Mouse (Mus musculus): ENCODE measurements around the gene Plek2. TPM values are rescaled to one million over a fixed set of nuclear protein-coding genes. Genes with fewer than 3 reads are reported as not detected.

Gene Plek2
- polyA plus RNA-seq, 1 experiment from 2014 or later, result 3.8 TPM

DNA sequence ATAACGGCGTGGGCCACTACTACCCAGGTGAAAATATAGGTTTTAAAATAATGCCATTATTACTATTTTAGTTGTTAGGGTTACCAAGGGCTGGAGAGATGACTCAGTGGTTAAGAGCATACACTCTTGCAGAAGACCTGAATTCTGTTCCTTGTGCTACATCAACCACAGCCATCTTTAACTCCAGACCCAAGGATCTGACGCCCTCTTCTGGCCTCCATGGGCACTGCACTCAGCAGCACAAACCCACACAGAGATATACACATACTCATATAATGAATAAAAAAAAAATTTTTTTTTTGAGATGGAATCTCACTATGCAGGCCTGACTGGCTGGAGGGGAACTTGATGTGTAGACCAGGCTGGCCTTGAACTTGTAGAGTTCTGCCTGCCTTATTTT, 9.5 kb upstream of the Plek2 start:
- no peak overlapping the region for H3K4me2 ChIP-seq (ENCODE audit: low read length)
- H3K27ac ChIP-seq (ENCODE audit: low read length), result no peak overlapping the region
- ATAC-seq, result no peak
- no peak overlapping the region for H3K4me3 ChIP-seq (ENCODE audit: low read depth, low read length)
- peaks cover 9% of the 10 kb centered on the region for H3K4me1 ChIP-seq (ENCODE audit: control insufficient read depth, insufficient read depth, low read length)
- H3K9ac ChIP-seq (ENCODE audit: low read depth, low read length), result no peak overlapping the region
- no peaks in the 10 kb centered on the region for H3K36me3 ChIP-seq (ENCODE audit: control insufficient read depth, insufficient read depth, low read length)
- 70% methylated on average over 3 of the region's 3 CpGs for WGBS
- no peaks in the 10 kb centered on the region for H3K9me3 ChIP-seq (replicated peaks; ENCODE audit: control insufficient read depth, low read length, poor library complexity, severe bottlenecking)
- peaks cover 16% of the 10 kb centered on the region for H3K27me3 ChIP-seq (ENCODE audit: control insufficient read depth, insufficient read depth, low read depth, low read length)

DNA sequence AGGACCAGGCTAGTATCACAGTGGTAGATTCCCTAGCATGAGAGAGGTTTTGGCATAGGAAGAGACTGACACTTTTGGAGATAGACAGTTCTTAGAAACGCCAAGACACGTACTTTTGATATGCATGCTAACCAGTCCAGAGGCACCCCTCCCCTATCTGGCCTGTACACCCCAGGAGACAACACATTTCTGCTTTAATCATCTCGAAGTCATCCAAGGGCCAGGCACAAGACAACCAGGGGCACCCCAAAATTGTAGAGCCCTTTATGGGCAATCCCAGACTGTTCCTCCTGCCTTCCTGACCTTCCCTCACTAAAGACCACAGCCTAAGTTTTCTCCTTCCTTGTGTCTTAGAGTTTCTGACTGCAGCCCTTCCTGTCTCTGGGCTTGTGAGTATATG, 8.8 kb upstream of the Plek2 start:
- ATAC-seq, result no peak

DNA sequence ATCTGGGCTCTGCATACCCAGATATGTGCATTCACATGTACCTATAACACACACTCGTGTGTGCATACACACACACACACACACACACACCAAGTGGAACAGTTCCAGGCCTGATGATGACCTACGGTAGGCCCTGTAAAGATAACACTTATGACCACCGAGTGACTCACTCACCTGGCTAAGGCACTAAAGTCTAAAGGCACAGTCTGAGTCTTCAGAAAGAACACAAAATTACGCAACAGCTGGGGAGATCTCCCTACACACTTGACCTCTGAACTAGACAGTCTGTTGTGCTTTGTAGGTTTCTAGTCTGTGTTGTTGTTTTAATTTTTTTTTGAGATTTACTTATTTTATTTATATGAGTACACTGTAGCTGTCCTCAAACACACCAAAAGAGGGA, 7.7 kb upstream of the Plek2 start:
- Histone ChIP-seq H3K4me3 (ENCODE audit: low read depth, low read length) (no peak overlapping the region), H3K9me3 (replicated peaks; ENCODE audit: control insufficient read depth, low read length, poor library complexity, severe bottlenecking) (no peaks in the 10 kb centered on the region), H3K36me3 (ENCODE audit: control insufficient read depth, insufficient read depth, low read length) (no peaks in the 10 kb centered on the region), H3K27ac (ENCODE audit: low read length) (no peak overlapping the region), H3K9ac (ENCODE audit: low read depth, low read length) (no peak overlapping the region), H3K27me3 (ENCODE audit: control insufficient read depth, insufficient read depth, low read depth, low read length) (peaks cover 33% of the 10 kb centered on the region), H3K4me1 (ENCODE audit: control insufficient read depth, insufficient read depth, low read length) (peaks cover 10% of the 10 kb centered on the region), H3K4me2 (ENCODE audit: low read length) (no peak overlapping the region)
- WGBS, result 91% methylated on average over 4 of the region's 4 CpGs
- ATAC-seq, result no peak

More for the DNA sequence above, 8.8 kb upstream of the Plek2 start:
- 79% methylated on average over 3 of the region's 3 CpGs for WGBS
- peaks cover 23% of the 10 kb centered on the region for H3K27me3 ChIP-seq (ENCODE audit: control insufficient read depth, insufficient read depth, low read depth, low read length)
- peaks cover 10% of the 10 kb centered on the region for H3K4me1 ChIP-seq (ENCODE audit: control insufficient read depth, insufficient read depth, low read length)
- H3K27ac ChIP-seq (ENCODE audit: low read length), result no peak overlapping the region
- no peak overlapping the region for H3K9ac ChIP-seq (ENCODE audit: low read depth, low read length)
- H3K4me2 ChIP-seq (ENCODE audit: low read length), result no peak overlapping the region
- no peaks in the 10 kb centered on the region for H3K9me3 ChIP-seq (replicated peaks; ENCODE audit: control insufficient read depth, low read length, poor library complexity, severe bottlenecking)
- H3K4me3 ChIP-seq (ENCODE audit: low read depth, low read length), result no peak overlapping the region
- H3K36me3 ChIP-seq (ENCODE audit: control insufficient read depth, insufficient read depth, low read length), result no peaks in the 10 kb centered on the region

DNA sequence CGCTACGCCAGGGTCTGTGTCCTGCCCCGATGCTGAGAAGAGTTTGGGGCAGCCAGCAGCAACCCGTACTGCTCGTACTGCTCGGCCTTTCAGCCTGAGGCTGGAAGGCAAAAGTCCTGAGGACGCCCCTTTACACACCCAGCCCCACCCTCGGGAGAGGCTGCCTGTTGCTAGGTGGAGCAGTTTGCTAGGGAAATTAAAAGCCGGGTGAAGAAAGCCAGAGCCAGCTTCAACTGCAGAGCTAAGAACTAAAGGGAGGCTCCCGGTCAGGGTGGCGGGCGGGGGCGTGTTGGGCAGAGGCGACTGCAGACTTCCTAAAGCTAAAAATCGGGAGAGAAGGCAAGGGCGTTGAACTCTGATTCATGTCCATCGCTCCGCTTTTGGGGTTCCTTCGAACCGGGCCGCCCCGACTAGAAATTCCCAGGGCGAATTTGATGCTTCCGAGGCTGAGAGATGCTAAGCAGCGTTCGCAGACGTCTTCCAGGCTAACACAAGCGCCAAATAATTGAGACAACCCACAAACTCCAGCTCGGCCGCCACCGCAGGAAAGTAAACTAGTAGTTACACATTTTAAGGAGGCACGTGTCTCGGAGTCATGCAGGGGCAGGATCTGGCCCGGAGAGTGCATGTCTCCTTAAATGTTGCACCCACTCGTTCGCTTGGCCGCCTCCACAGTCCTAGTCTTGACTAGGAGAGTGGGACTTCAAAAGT, 5.1 kb upstream of the Plek2 start:
- Histone ChIP-seq H3K27me3 (ENCODE audit: control insufficient read depth, insufficient read depth, low read depth, low read length) (peaks cover 42% of the 10 kb centered on the region), H3K27ac (ENCODE audit: low read length) (no peak overlapping the region), H3K9me3 (replicated peaks; ENCODE audit: control insufficient read depth, low read length, poor library complexity, severe bottlenecking) (no peaks in the 10 kb centered on the region), H3K4me2 (ENCODE audit: low read length) (peak overlapping the region; percentile 61), H3K4me1 (ENCODE audit: control insufficient read depth, insufficient read depth, low read length) (peaks cover 12% of the 10 kb centered on the region), H3K36me3 (ENCODE audit: control insufficient read depth, insufficient read depth, low read length) (no peaks in the 10 kb centered on the region), H3K9ac (ENCODE audit: low read depth, low read length) (peak overlapping the region; percentile 8; the same call in 1 of the 2 replicates), H3K4me3 (ENCODE audit: low read depth, low read length) (peak overlapping the region; percentile 31)
- ATAC-seq, result peak; percentile 29; the same call in 1 of the 2 replicates
- WGBS, result 1% methylated on average over 37 of the region's 37 CpGs

GRCm38 (mm10) chr12:78910684-78911461, 4.1 kb upstream of the Plek2 start:
- peaks cover 42% of the 10 kb centered on the region for H3K27me3 ChIP-seq (ENCODE audit: control insufficient read depth, insufficient read depth, low read depth, low read length)
- 15% methylated on average over 16 of the region's 16 CpGs for WGBS

DNA sequence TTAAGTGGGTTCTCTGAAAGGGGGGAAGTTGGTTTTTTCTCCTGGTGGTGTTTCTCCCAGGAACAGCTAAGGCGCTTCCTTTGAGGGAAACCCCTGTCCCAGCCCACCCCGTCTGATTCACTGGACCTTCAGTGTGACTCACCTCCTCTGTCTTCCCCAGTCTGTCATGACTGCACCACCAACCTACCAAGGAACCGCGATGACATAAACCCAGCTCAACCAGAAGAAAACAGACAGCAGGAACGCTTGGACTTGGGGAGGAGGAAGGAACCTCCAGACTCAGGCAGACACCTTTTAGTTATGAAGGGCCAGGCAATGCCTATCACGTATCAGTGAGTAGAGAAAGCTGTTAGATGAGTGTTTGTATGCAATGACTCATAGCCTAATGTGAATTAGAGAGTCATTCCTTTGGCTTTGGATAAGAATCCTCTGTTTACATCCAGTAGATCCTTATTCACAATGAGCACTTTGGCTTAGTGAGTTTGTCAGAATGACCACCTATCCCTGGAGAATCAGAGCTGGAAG, 1.4 kb upstream of the Plek2 start:
- Histone ChIP-seq H3K4me2 (ENCODE audit: low read length) (no peak overlapping the region), H3K9me3 (replicated peaks; ENCODE audit: control insufficient read depth, low read length, poor library complexity, severe bottlenecking) (no peaks in the 10 kb centered on the region), H3K36me3 (ENCODE audit: control insufficient read depth, insufficient read depth, low read length) (no peaks in the 10 kb centered on the region), H3K4me3 (ENCODE audit: low read depth, low read length) (no peak overlapping the region), H3K9ac (ENCODE audit: low read depth, low read length) (no peak overlapping the region), H3K4me1 (ENCODE audit: control insufficient read depth, insufficient read depth, low read length) (peaks cover 12% of the 10 kb centered on the region), H3K27me3 (ENCODE audit: control insufficient read depth, insufficient read depth, low read depth, low read length) (peaks cover 36% of the 10 kb centered on the region), H3K27ac (ENCODE audit: low read length) (no peak overlapping the region)
- ATAC-seq, result no peak
- WGBS, result 82% methylated on average over 6 of the region's 6 CpGs

More at GRCm38 (mm10) chr12:78910684-78911461, 4.1 kb upstream of the Plek2 start:
- Histone ChIP-seq H3K9ac (ENCODE audit: low read depth, low read length) (no peak overlapping the region), H3K4me1 (ENCODE audit: control insufficient read depth, insufficient read depth, low read length) (peaks cover 12% of the 10 kb centered on the region), H3K36me3 (ENCODE audit: control insufficient read depth, insufficient read depth, low read length) (no peaks in the 10 kb centered on the region), H3K4me3 (ENCODE audit: low read depth, low read length) (peak overlapping the region; percentile 31; the same call in 1 of the 2 replicates), H3K4me2 (ENCODE audit: low read length) (peak overlapping the region; percentile 61), H3K9me3 (replicated peaks; ENCODE audit: control insufficient read depth, low read length, poor library complexity, severe bottlenecking) (no peaks in the 10 kb centered on the region), H3K27ac (ENCODE audit: low read length) (no peak overlapping the region)
- no peak for ATAC-seq

- WGBS, result 83% methylated on average over 7 of the region's 7 CpGs
- Histone ChIP-seq H3K9me3 (replicated peaks; ENCODE audit: control insufficient read depth, low read length, poor library complexity, severe bottlenecking) (no peaks in the 10 kb centered on the region), H3K4me1 (ENCODE audit: control insufficient read depth, insufficient read depth, low read length) (0 out of 2 replicates have a peak, but pooled peaks cover 2% of the 10 kb centered on the region), H3K4me2 (ENCODE audit: low read length) (no peak overlapping the region), H3K4me3 (ENCODE audit: low read depth, low read length) (no peak overlapping the region), H3K27me3 (ENCODE audit: control insufficient read depth, insufficient read depth, low read depth, low read length) (peaks cover 10% of the 10 kb centered on the region), H3K36me3 (ENCODE audit: control insufficient read depth, insufficient read depth, low read length) (no peaks in the 10 kb centered on the region), H3K27ac (ENCODE audit: low read length) (no peak overlapping the region), H3K9ac (ENCODE audit: low read depth, low read length) (no peak overlapping the region)
- ATAC-seq, result no peak
These were observed 2.3 kb downstream of the Plek2 start for GRCm38 (mm10) chr12:78904499-78904898.

GRCm38 (mm10) chr12:78903313-78903712, 3.5 kb downstream of the Plek2 start:
- peaks cover 4% of the 10 kb centered on the region for H3K27me3 ChIP-seq (ENCODE audit: control insufficient read depth, insufficient read depth, low read depth, low read length)
- H3K36me3 ChIP-seq (ENCODE audit: control insufficient read depth, insufficient read depth, low read length), result no peaks in the 10 kb centered on the region
- no peaks in the 10 kb centered on the region for H3K9me3 ChIP-seq (replicated peaks; ENCODE audit: control insufficient read depth, low read length, poor library complexity, severe bottlenecking)
- no peak overlapping the region for H3K4me2 ChIP-seq (ENCODE audit: low read length)
- H3K4me3 ChIP-seq (ENCODE audit: low read depth, low read length), result no peak overlapping the region
- H3K4me1 ChIP-seq (ENCODE audit: control insufficient read depth, insufficient read depth, low read length), result 0 out of 2 replicates have a peak, but pooled peaks cover 2% of the 10 kb centered on the region
- no peak for ATAC-seq
- H3K27ac ChIP-seq (ENCODE audit: low read length), result no peak overlapping the region
- WGBS, result 83% methylated on average over 4 of the region's 4 CpGs
- no peak overlapping the region for H3K9ac ChIP-seq (ENCODE audit: low read depth, low read length)

DNA sequence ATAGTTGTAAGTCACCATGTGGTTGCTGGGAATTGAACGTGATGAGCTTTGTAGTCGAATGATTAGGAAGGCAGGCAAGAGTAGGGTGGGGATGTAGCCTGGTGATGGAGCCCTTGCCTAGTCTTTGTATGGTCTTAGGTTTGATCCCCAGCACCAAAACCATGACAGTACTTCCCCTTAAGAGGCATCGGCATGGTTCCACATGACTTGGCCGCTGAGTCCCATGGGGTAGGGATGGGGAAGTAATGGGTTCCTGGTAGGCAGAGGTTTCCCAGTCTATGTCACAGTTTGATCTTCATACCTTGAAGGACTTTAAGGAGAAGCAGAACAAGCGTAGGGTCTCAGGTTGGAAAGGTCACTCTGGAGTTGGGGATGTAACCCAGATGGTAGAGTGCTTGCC, 5.3 kb downstream of the Plek2 start:
- no peak overlapping the region for H3K4me2 ChIP-seq (ENCODE audit: low read length)
- no peaks in the 10 kb centered on the region for H3K36me3 ChIP-seq (ENCODE audit: control insufficient read depth, insufficient read depth, low read length)
- no peaks in the 10 kb centered on the region for H3K9me3 ChIP-seq (replicated peaks; ENCODE audit: control insufficient read depth, low read length, poor library complexity, severe bottlenecking)
- WGBS, result 86% methylated on average over 5 of the region's 5 CpGs
- no peaks in the 10 kb centered on the region for H3K4me1 ChIP-seq (ENCODE audit: control insufficient read depth, insufficient read depth, low read length)
- H3K9ac ChIP-seq (ENCODE audit: low read depth, low read length), result no peak overlapping the region
- no peak for ATAC-seq
- H3K27me3 ChIP-seq (ENCODE audit: control insufficient read depth, insufficient read depth, low read depth, low read length), result no peaks in the 10 kb centered on the region
- H3K4me3 ChIP-seq (ENCODE audit: low read depth, low read length), result no peak overlapping the region
- no peak overlapping the region for H3K27ac ChIP-seq (ENCODE audit: low read length)
